Mouse (Mus musculus): ENCODE measurements around the gene Csta1.

- TF ChIP-seq POLR2A (IDR thresholded peaks at IDR 0.05; ENCODE audit: borderline replicate concordance, control insufficient read depth, low read depth, low read length) (no peak), CTCF (IDR thresholded peaks at IDR 0.05; ENCODE audit: control insufficient read depth, insufficient read depth, low read length) (no peak)
Observed at GRCm38 (mm10) chr16:36072410-36073011, 58.5 kb downstream of the Csta1 start.

Data from bone marrow, adult 2 months (tissue).